Mouse (Mus musculus): ENCODE data around the gene Rapgef6. TPM values are rescaled to one million over a fixed set of nuclear protein-coding genes. Genes with fewer than 3 reads are reported as not detected.

Gene Rapgef6
- polyA plus RNA-seq, 1 experiment from 2014 or later = 33.2 TPM

GRCm38 (mm10) chr11:54730931-54731330 lies 208.3 kb downstream of the Rapgef6 start:
- H3K4me2 ChIP-seq = no peak overlapping the region
- H3K9me3 ChIP-seq (ENCODE audit: low read depth, low read length) = no peaks in the 10 kb centered on the region
- H3K9ac ChIP-seq = no peak overlapping the region
- H3K4me3 ChIP-seq (ENCODE audit: low read depth, low read length) = no peak overlapping the region
- no peak overlapping the region for H3K27ac ChIP-seq (ENCODE audit: low read depth)
- peaks cover 33% of the 10 kb centered on the region; the same call in 1 of the 2 replicates for H3K36me3 ChIP-seq (ENCODE audit: insufficient read depth)
- ATAC-seq (ENCODE audit: insufficient read depth) = no peak
- H3K4me1 ChIP-seq (ENCODE audit: insufficient read depth) = no peaks in the 10 kb centered on the region
- WGBS = 86% methylated on average over 5 of the region's 5 CpGs
- no peak for DNase-seq
- no peaks in the 10 kb centered on the region for H3K27me3 ChIP-seq (ENCODE audit: insufficient read depth, low read length)
- TF ChIP-seq CTCF (IDR thresholded peaks at IDR 0.05; ENCODE audit: low read depth) = no peak

- Histone ChIP-seq H3K4me3 (ENCODE audit: low read depth, low read length) (no peak overlapping the region), H3K27me3 (ENCODE audit: insufficient read depth, low read length) (no peaks in the 10 kb centered on the region), H3K4me1 (ENCODE audit: insufficient read depth) (no peaks in the 10 kb centered on the region), H3K9ac (no peak overlapping the region), H3K27ac (ENCODE audit: low read depth) (no peak overlapping the region), H3K36me3 (ENCODE audit: insufficient read depth) (peaks cover 29% of the 10 kb centered on the region; the same call in 1 of the 2 replicates), H3K4me2 (no peak overlapping the region), H3K9me3 (ENCODE audit: low read depth, low read length) (no peaks in the 10 kb centered on the region)
- 86% methylated on average over 7 of the region's 7 CpGs for WGBS
- DNase-seq (no peak), ATAC-seq (ENCODE audit: insufficient read depth) (no peak)
- TF ChIP-seq CTCF (IDR thresholded peaks at IDR 0.05; ENCODE audit: low read depth) = no peak
Measured at GRCm38 (mm10) chr11:54731367-54731766, 208.7 kb downstream of the Rapgef6 start.

GRCm38 (mm10) chr11:54733546-54733945 lies 210.9 kb downstream of the Rapgef6 start:
- H3K36me3 ChIP-seq (ENCODE audit: insufficient read depth) = peaks cover 29% of the 10 kb centered on the region; the same call in 1 of the 2 replicates
- H3K9ac ChIP-seq = no peak overlapping the region
- DNase-seq = no peak
- H3K4me1 ChIP-seq (ENCODE audit: insufficient read depth) = no peaks in the 10 kb centered on the region
- no peak overlapping the region for H3K4me2 ChIP-seq
- no peak for ATAC-seq (ENCODE audit: insufficient read depth)
- no peaks in the 10 kb centered on the region for H3K9me3 ChIP-seq (ENCODE audit: low read depth, low read length)
- no peaks in the 10 kb centered on the region for H3K27me3 ChIP-seq (ENCODE audit: insufficient read depth, low read length)
- H3K4me3 ChIP-seq (ENCODE audit: low read depth, low read length) = no peak overlapping the region
- TF ChIP-seq CTCF (IDR thresholded peaks at IDR 0.05; ENCODE audit: low read depth) = no peak
- 79% methylated on average over 7 of the region's 7 CpGs for WGBS
- H3K27ac ChIP-seq (ENCODE audit: low read depth) = no peak overlapping the region

GRCm38 (mm10) chr11:54735114-54735513 lies 212.5 kb downstream of the Rapgef6 start:
- H3K4me1 ChIP-seq (ENCODE audit: insufficient read depth) = no peaks in the 10 kb centered on the region
- no peak overlapping the region for H3K4me3 ChIP-seq (ENCODE audit: low read depth, low read length)
- H3K4me2 ChIP-seq = no peak overlapping the region
- no peak overlapping the region for H3K27ac ChIP-seq (ENCODE audit: low read depth)
- no peaks in the 10 kb centered on the region for H3K27me3 ChIP-seq (ENCODE audit: insufficient read depth, low read length)
- 68% methylated on average over 1 of the region's 1 CpGs for WGBS
- no peak overlapping the region for H3K9ac ChIP-seq
- TF ChIP-seq CTCF (IDR thresholded peaks at IDR 0.05; ENCODE audit: low read depth) = no peak
- peaks cover 30% of the 10 kb centered on the region; the same call in 1 of the 2 replicates for H3K36me3 ChIP-seq (ENCODE audit: insufficient read depth)
- H3K9me3 ChIP-seq (ENCODE audit: low read depth, low read length) = no peaks in the 10 kb centered on the region
- ATAC-seq (ENCODE audit: insufficient read depth) (no peak), DNase-seq (no peak)

GRCm38 (mm10) chr11:54736903-54737302 lies 214.3 kb downstream of the Rapgef6 start:
- H3K9me3 ChIP-seq (ENCODE audit: low read depth, low read length) = no peaks in the 10 kb centered on the region
- no peaks in the 10 kb centered on the region for H3K4me1 ChIP-seq (ENCODE audit: insufficient read depth)
- no peak for DNase-seq

GRCm38 (mm10) chr11:54739012-54739750 lies 216.5 kb downstream of the Rapgef6 start:
- ATAC-seq (ENCODE audit: insufficient read depth) = no peak
- 90% methylated on average over 4 of the region's 4 CpGs for whole genome bisulfite sequencing
- no peak for TF ChIP-seq CTCF (IDR thresholded peaks at IDR 0.05; ENCODE audit: low read depth)

More at GRCm38 (mm10) chr11:54736903-54737302, 214.3 kb downstream of the Rapgef6 start:
- Histone ChIP-seq H3K9ac (no peak overlapping the region), H3K27me3 (ENCODE audit: insufficient read depth, low read length) (no peaks in the 10 kb centered on the region), H3K27ac (ENCODE audit: low read depth) (no peak overlapping the region), H3K4me3 (ENCODE audit: low read depth, low read length) (no peak overlapping the region), H3K36me3 (ENCODE audit: insufficient read depth) (peaks cover 27% of the 10 kb centered on the region; the same call in 1 of the 2 replicates), H3K4me2 (no peak overlapping the region)
- no peak for ATAC-seq (ENCODE audit: insufficient read depth)
- TF ChIP-seq CTCF (IDR thresholded peaks at IDR 0.05; ENCODE audit: low read depth) = no peak
- 79% methylated on average over 5 of the region's 5 CpGs for WGBS

GRCm38 (mm10) chr11:54741330-54741729 lies 218.7 kb downstream of the Rapgef6 start:
- no peaks in the 10 kb centered on the region for H3K9me3 ChIP-seq (ENCODE audit: low read depth, low read length)
- no peak for TF ChIP-seq CTCF (IDR thresholded peaks at IDR 0.05; ENCODE audit: low read depth)
- no peaks in the 10 kb centered on the region for H3K4me1 ChIP-seq (ENCODE audit: insufficient read depth)
- 85% methylated on average over 2 of the region's 2 CpGs for WGBS
- no peaks in the 10 kb centered on the region for H3K27me3 ChIP-seq (ENCODE audit: insufficient read depth, low read length)
- DNase-seq (no peak), ATAC-seq (ENCODE audit: insufficient read depth) (no peak)
- H3K27ac ChIP-seq (ENCODE audit: low read depth) = no peak overlapping the region
- H3K4me2 ChIP-seq = no peak overlapping the region
- H3K36me3 ChIP-seq (ENCODE audit: insufficient read depth) = peaks cover 15% of the 10 kb centered on the region; the same call in 1 of the 2 replicates
- no peak overlapping the region for H3K4me3 ChIP-seq (ENCODE audit: low read depth, low read length)
- H3K9ac ChIP-seq = no peak overlapping the region

More at GRCm38 (mm10) chr11:54739012-54739750, 216.5 kb downstream of the Rapgef6 start:
- Histone ChIP-seq H3K9me3 (ENCODE audit: low read depth, low read length) (no peaks in the 10 kb centered on the region), H3K4me3 (ENCODE audit: low read depth, low read length) (no peak overlapping the region), H3K9ac (no peak overlapping the region), H3K4me1 (ENCODE audit: insufficient read depth) (no peaks in the 10 kb centered on the region), H3K27ac (ENCODE audit: low read depth) (no peak overlapping the region), H3K4me2 (no peak overlapping the region), H3K27me3 (ENCODE audit: insufficient read depth, low read length) (no peaks in the 10 kb centered on the region), H3K36me3 (ENCODE audit: insufficient read depth) (peaks cover 24% of the 10 kb centered on the region; the same call in 1 of the 2 replicates)
- no peak for DNase-seq

Measured in lung, embryonic 14.5 days (tissue).